Mouse (Mus musculus) thymus, adult 2 months (tissue): ENCODE data around the gene H1f0.

Source experiments
- CTCF ChIP-seq: fragments of 200-500 bp; IDR thresholded peaks from 2 replicates; pipeline ENCODE4 v1.5.1; 2012; ENCODE audit warnings: mild to moderate bottlenecking, control low read depth, low read length, moderate library complexity, borderline replicate concordance; ENCODE audit not compliant: control insufficient read depth, poor library complexity, insufficient read depth; ENCODE audit errors: extremely low read depth
- POLR2A ChIP-seq: fragments of 200-500 bp; IDR thresholded peaks from 2 replicates; pipeline ENCODE4 v1.6.1; 2012; ENCODE audit warnings: mild to moderate bottlenecking, low read length, control low read depth, moderate library complexity; ENCODE audit not compliant: control insufficient read depth, poor library complexity, insufficient read depth; ENCODE audit errors: extremely low read depth

GRCm38 (mm10) chr15:78984286-78984778, 43.9 kb upstream of the H1f0 start:
- TF ChIP-seq POLR2A (no peak), CTCF (no peak)
